Mouse (Mus musculus): ENCODE measurements around the gene Syde1. TPM values are rescaled to one million over a fixed set of nuclear protein-coding genes. Genes with fewer than 3 reads are reported as not detected.
"Not testable (repeated sequence)": the region's sequence is repeated elsewhere in the genome, so short reads cannot be mapped to it uniquely, and the experiment has no call there.

The Syde1 gene
- 1 to 10 TPM; 4.1 to 4.7 TPM for total RNA-seq (2021)

DNA sequence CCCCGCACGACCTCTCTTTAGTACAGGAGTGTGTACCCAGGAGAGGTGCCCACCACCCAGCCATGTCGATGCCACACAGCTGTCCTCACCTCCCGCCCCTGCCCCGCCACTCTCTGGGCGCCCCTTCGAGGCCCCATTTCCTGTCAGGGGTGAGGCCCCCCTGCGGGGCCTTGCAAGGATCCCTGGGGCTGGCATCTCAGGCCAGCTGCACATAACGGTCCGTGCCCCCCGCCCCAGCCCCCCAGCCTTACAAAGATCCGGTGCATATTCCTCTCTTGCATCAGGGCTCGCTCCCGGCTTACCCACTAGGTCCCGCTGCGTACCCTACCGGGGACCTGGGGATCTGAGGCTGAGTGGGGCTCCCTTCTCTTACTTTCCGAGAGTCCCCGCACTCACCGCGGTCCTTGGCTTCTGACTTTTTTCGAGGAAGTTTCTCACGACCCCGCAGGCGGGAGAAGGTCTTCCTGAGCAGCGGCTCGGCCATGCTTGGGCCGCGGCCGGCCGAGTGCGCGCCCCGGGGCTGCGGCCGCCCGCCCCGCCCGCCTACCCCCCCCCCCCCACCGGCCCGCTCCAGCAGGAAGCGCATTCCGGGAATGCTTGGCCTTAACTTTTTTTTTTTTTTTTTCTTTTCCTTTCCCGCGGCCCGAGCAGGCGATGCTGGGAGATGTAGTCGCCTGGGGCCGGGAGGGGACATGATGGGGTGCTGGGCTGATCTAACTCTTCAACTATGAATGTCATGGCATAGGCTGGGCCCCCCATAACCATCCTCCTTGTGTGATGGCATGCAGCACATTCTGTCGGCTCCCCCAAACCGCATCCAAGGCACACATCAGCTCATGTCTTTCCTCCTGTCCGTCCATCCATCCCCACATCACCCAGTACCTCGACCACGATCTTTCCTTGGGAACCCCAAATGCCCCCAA, at the start of gene Syde1:
Syde1 (minus strand) TSS at position 559 of the 923 bp plus-strand sequence.
- no peak for DNase-seq
- intact Hi-C loops (cut with DNase I), result no loop called here

DNA sequence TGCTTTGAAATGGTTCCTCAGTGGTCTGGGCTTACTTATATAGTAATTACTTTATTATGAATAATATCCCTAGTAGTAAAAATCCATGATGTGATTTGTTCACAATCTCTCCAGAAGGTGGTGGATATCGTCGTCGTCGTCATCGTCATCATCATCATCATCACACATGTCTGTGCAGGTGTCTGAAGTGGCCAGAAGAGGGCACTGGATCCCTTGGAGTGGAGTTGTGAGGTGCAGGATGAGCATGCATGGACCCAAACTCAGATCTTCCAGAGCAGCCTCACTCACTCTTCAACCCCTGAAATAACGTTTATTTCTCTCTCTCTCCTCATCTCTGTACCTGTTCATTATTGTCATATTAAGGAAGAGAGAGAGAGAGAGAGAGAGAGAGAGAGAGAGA, 40.5 kb upstream of the Syde1 start:
- peak; percentile 41 for DNase-seq
- intact Hi-C loops (cut with DNase I), result loop anchor here (5.0 kb wide), 1 partner anchor 485 kb away; no protein-coding TSS in a partner anchor

DNA sequence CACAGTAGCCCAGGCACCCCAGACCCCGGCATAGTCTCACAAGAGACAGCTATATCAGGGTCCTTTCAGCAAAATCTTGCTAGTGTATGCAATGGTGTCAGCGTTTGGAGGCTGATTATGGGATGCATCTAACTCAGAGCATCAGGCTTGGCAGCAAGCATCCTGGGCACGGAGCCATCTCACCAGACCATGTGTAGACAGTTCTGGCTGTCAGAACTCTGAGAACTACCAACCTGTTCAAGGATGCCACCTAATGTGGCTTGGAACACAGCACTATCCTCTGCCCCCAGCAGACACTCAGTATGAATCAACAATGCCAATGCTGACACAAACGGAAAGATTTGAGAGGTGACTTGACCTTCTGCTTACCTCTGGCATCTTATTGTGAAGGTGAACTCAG, 38.4 kb upstream of the Syde1 start:
- DNase-seq, result peak; percentile 62

DNA sequence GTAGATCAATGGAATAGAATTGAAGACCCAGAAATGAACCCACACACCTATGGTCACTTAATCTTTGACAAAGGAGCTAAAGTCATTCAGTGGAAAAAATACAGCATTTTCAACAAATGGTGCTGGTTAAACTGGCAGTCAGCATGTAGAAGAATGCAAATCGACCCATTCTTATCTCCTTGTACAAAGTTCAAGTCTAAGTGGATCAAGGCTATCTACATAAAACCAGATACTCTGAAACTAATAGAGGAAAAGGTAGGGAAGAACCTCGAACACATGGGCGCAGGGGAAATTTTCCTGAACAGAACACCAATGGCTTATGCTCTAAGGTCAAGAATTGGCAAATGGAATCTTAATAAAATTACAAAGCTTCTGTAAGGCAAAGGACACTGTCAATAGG, 31.4 kb upstream of the Syde1 start:
- DNase-seq; intact Hi-C loops (cut with DNase I): not testable (repeated sequence)

More for the DNA sequence above, 38.4 kb upstream of the Syde1 start:
- intact Hi-C loops (cut with DNase I), result loop anchor here (5.0 kb wide), 1 partner anchor 487 kb away; no protein-coding TSS in a partner anchor

DNA sequence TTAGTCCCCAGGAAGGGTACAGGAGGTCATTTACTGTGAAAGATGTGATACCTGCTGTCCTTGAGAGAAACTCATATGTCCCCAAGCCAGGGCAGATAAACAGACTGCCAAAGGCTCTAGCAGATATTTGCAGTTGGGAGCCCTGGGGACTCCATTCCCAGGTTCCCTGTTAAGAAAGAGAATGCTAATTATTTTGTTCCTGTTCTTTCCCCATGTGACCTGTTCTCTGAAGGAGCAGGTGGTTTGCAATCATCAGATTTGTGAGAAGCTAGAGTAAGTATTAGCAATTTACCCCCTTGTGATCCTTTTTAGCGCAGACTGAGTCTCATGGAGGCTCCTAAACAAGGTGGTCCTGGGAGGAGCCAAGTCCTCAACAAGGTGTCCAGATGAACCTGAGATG, 26.2 kb upstream of the Syde1 start, which contains the start of gene Olfr1357:
Olfr1357 (minus strand) TSS at position 101 of the 400 bp plus-strand sequence.
- intact Hi-C loops (cut with DNase I), result no loop called here
- DNase-seq, result no peak

DNA sequence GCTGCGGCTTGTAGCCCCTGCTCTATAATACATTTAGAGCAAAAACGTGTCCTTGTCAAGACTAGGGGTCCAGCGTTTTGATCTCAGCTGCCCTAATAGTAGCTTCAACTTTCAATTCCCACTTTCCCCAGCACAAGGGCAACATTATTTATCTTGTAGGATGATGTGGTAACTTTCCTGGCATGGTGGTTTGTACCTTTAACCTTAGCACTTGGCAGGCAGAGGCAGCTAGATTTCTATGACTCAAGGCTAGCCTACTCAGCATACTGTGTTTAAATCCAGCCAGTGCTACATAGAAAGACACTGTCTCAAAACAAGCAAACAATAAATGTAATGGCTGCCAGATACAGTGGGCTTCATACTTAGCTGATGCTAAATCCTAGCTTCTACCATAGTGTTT, 15.8 kb upstream of the Syde1 start:
- intact Hi-C loops (cut with DNase I), result no loop called here
- DNase-seq, result no peak

DNA sequence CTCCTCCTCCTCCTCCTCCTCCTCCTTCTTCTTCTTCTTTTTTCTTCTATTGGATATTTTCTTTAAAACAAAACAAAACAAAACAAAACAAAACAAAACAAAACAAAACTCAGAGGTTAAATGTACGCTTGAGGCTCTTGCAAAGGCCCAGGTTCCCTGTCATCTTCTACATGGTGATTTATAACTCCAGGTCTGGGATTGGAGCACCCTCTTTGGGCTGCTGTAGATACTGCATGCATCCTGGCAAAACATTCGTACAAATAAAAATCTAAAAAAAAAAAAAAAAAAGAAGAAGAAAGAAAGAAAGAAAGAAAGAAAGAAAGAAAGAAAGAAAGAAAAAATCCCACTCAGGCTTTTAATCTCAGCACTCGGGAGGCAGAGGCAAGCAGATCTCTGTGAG, 13.3 kb upstream of the Syde1 start:
- peak; percentile 33 for DNase-seq
- intact Hi-C loops (cut with DNase I), result no loop called here

DNA sequence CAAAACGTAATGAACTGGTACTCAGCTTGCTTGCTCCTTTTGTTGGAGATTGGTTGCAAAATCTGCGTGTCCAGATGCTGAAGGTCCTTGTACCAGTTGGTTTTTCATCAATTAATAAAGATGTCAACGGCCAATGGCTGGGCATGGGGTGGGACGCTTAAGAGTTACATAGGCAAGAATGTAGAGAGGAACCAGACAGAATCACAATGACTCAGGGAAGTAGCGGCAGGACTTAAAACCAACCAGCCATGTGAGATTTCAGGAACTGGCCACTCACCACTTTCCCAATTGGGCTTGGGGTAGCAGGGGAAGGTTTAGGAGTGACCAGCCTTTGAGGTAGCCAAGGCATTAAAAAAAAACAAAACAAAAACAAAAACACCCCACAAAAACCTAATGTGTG, 8.1 kb upstream of the Syde1 start:
- DNase-seq, result no peak
- intact Hi-C loops (cut with DNase I), result no loop called here

DNA sequence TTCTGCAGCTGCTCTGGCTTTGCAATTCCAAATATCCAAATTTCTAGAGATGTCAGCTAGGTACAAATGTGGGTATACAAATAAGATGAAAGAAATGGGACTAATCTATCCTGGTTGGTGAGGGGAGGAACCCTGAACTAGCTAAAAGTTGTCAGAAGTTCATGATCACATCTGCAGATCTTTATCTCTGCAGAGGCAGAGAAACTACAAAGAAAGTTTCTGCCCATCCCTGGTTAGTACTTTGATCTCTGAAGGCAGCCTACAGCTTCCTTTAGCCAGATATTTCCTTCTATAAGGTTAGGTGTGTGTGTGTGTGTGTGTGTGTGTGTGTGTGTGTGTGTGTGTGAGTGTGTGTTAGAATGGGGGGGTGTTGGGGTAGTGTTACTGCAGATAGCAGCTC, 2.8 kb upstream of the Syde1 start:
- no peak for DNase-seq
- intact Hi-C loops (cut with DNase I), result no loop called here

DNA sequence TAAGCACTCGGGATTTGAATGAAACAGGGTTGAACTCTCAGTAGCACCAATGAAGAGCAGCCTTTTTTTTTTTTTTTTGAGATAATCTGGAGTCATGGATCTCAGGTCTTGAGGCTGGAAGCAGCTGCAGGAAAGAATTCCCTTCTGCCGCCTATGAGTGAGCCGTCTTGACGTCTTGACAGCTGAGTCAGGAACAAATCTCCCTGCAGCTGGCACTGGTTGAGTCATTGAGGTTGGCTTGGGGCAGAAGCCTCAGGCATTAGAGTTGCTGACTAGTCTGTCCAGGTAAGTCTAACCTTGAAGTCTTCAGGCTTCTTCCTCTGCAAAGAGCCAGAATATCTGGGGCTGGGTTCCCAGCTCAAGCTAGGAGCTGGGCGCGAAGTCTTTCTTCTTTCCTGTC, 2.4 kb upstream of the Syde1 start:
- intact Hi-C loops (cut with DNase I), result no loop called here
- no peak for DNase-seq

DNA sequence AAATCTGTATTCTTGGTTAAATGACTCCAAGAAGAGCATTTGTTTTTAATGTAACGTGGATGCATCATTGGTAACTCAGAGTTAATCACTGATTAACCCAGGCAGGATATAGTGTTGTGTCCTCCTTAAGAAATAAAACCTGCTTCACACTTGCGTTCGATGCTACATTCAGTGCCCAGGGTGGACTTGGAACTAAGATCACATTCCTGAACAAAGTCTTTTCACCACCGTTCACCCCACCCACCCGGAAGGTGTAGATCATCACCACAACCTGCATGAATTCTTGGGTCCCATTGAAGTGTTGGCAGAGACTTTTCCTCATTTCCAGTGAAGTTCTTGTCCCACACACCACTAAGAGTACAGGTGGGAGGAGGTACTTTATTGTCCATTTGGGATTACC, 2.0 kb upstream of the Syde1 start:
- intact Hi-C loops (cut with DNase I), result no loop called here
- no peak for DNase-seq

DNA sequence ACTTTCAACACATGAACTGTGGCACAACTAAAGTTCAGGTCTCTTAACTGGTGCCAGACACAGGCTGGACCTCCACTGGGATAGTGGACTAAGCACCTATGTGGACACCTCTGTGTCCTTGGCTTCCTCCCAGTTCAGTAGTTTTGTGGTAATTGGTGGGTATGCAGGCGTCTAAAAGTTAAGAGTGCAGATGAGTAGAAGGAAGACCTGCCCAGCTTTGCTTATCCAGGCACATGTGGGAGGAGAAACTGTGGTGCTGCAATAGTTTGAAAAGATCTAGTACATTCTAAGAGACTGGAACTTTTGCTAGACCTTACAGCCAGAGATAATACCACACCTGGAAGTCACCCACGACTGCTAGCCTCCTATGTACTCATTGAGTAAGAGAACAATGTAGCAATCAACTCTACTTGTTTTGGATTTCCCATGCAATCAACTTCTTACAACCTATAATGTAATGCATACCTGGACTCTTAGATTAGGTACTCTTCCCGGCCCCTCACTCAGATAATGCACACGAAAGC, 1.2 kb upstream of the Syde1 start:
- intact Hi-C loops (cut with DNase I), result no loop called here
- no peak for DNase-seq

DNA sequence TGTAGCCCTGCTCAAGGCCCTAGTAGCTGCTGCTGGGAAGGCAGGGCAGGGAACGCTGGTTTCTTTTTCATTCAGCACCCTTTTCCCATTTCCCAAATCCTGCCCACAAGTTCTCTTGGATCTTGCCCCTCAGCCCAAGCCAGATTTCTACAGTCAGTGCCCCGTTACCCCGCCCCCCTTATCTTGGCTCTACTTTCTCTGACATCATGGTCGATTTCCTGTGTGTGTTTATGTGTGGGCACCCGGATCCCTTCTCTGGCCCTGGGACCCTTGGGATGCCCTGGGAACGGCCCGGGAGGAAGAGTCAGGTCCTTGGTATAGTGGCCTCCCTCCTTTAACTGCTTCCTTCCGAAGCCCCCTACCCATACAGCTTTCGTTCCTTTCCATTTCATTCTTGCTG, 1.0 kb downstream of the Syde1 start:
- intact Hi-C loops (cut with DNase I), result no loop called here
- DNase-seq, result no peak

DNA sequence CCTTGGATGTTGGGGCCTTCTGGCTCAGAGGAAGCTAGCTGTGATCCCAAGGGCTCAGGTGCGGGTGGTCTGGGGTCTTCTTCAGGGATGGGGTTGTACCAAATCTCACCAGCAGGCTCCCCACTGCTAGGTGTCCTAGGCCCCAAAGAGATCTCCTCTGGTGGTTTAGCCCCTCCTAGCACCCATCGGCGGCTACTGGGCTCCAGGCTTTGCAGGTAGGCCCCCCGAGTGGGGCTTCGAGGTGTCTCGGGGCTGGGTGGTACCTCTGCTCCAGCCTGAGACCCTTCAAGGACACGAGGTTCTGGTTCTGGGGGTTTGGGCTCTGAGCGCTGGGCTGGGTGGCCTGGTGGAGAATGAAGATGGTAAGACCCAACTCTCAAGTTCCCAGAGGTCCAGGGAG, 1.9 kb downstream of the Syde1 start:
- no peak for DNase-seq
- intact Hi-C loops (cut with DNase I), result no loop called here

DNA sequence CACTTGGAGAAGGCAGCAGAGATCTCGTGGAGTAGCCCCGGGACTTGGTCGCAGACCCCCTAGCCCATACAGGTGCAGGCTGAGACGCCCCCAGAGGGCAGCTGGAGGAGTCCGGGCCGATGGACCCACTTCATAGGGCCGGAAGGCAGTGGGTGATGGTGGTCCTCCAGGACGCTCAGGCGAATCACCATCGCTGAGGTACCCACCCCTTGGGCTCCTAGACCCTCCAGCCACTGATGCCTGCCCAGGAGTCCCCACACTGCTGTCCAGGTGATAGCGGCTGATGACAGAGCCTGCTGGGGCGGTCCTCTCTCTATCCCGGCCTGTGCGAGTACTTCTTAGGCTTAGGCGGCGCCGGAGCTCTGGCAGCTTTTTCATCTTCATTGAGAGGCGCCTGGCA, 2.5 kb downstream of the Syde1 start:
- intact Hi-C loops (cut with DNase I), result no loop called here
- no peak for DNase-seq

DNA sequence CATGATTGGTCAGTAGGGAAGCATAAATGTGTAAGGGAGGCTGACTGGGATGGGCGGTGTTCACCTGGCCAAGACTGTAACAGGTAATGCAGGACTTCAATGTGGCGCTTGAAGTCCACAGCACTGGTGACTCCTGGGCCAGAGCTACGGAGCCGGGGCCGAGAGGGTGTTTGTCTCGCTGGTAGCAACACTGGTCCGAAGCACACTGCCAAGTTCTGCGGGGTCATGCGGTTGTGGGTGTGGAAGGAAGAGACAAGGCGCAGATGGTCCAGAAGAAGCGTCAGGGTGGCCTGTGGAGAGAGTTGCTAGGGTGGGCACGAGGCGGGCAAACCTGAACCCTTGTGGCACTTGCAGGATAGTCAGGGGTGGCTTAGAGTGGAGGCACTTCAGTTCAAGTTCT, 5.7 kb downstream of the Syde1 start:
- peak; percentile 30 for DNase-seq
- intact Hi-C loops (cut with DNase I), result no loop called here

DNA sequence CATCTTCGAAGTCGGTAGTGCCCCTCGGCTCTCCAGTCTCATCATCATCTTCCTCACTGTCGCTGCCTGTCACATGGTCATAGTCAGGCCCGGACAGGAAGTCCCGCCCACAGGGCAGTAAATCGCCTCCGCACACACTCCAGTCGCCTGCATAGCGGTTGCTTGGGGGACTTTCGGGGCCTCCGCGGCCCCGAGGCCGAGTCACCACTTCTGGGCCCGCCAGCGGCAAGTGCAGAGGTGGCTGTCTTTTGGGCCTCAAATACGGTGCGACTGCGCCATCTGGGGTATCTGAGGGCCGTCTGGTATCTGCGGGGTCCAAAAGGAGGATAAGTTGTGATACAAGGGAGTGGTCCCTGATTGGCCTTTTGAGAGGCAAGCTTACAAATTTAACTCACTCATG, 6.2 kb downstream of the Syde1 start:
- intact Hi-C loops (cut with DNase I), result no loop called here

DNA sequence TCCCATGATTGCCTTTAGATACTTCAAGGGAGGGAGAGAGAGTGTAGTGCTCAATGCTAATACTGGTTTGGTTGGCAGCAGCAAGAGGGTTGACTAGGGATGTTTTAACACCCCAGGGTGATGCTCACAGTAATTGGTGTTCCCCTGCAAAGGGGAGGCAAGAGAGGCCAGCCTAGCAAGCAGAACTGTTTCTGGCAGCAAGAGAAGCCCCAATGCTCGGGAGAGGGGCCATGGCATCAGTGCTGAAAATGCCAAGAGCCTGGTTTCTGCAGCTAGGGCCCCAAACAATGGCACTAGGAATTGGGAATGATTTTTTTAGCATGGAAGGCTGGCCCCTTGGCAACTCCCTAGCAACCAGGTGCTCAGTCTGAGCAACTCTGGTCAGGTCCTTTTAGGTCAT, 6.8 kb downstream of the Syde1 start:
- DNase-seq, result no peak
- intact Hi-C loops (cut with DNase I), result no loop called here

More for the DNA sequence above, 6.2 kb downstream of the Syde1 start:
- DNase-seq, result no peak

DNA sequence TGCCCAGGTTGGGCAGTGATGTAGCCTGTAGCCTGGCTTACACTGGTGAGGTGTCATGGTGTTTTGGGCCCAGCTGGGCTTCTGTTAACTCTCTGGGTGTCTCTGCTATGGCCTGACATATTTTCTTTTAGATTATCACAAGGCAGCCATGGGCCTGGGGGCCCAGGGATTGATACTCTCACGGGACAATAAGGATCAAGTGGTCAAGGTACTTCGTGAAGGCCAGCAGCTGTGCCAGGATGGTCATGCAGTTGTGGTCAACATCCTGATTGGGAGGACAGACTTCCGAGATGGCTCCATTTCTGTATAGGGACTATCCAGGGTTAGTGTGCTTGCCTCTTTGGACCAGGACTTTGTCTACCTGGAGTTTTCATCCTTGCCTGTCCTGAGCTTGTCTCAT, 7.8 kb downstream of the Syde1 start:
- DNase-seq, result no peak

DNA sequence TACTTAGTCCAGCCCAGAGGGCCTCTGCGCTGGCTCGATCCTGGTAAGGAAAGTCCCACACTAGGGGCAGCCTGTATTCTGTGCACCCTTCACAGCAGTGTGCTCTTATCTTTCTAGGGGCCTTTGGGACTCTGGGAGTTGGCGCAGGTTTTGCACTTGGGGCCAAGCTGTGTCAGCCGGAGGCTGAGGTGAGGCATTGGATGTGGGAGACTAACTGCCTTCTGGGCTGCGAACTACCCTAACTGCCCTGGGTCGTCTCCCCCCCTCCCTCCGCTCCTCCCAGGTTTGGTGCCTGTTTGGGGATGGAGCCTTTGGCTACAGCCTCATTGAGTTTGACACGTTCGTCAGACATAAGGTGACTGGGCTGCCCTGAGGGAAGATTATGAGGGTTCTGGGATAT, 8.4 kb downstream of the Syde1 start:
- intact Hi-C loops (cut with DNase I), result no loop called here
- DNase-seq, result no peak

More for the DNA sequence above, 7.8 kb downstream of the Syde1 start:
- intact Hi-C loops (cut with DNase I), result no loop called here

DNA sequence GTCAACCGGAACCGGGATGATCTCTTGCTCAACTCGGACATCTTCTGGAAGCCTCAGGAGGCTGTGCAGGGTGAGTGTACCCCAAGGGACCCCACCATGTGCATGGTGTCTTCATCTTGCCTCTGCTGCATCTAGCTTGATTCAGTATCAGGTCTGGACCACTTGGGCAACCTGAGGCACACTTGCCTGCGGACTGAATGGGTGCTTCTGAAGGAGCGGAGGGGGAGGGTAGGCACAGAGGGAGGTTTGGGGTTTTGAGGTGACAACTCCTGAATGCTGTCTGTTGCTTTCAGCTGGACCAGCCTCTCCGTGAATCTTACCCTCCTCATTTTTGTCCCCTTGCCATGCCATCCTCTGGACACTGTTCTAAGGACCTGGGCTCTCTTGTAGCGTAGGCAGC, 10.6 kb downstream of the Syde1 start:
- intact Hi-C loops (cut with DNase I), result no loop called here

DNA sequence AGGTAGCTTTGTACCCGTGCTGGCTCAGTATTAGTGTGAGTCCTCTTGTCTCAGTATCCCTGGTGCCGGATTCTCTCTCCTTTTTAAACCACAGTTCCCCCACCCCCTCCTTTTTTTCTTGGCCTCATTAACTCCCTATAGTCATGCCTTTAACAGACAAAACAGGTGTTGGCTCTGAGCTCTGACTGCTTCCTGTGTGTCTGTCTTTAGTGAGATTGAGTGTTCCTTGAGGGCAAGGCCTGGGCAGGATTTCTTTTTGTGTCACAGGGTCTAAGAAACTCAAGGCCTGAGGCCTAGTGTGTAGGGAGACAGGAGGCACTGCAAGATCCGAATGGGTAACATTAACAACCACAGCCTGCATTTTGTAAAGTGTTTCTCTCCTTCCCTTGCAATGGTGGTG, 13.6 kb downstream of the Syde1 start:
- intact Hi-C loops (cut with DNase I), result no loop called here

More for the DNA sequence above, 10.6 kb downstream of the Syde1 start:
- no peak for DNase-seq

More for the DNA sequence above, 13.6 kb downstream of the Syde1 start:
- DNase-seq, result no peak

Measured in left cerebral cortex, postnatal 4 days (tissue).